Mouse (Mus musculus) ES-Bruce4 (cell line): ENCODE measurements at regions not wholly inside any gene's neighbourhood (a gene's known extent, or its start where the extent isn't known, plus 50 kb on each side); places are given as distances from the start of the nearest gene placed in this dataset.

Experiments
- CTCF ChIP-seq: IDR thresholded peaks from one replicate; pipeline ENCODE4 v1.8.1; 2011; ENCODE audit warnings: low read depth, low read length
- EP300 ChIP-seq: IDR thresholded peaks from 2 replicates; pipeline ENCODE4 v1.6.1; 2011; ENCODE audit warnings: low read depth, low read length; ENCODE audit not compliant: insufficient read depth
- POLR2A ChIP-seq: IDR thresholded peaks from one replicate; pipeline ENCODE4 v1.8.1; 2011; ENCODE audit warnings: low read length; ENCODE audit not compliant: insufficient read depth

- TF ChIP-seq POLR2A (no peak), CTCF (no peak), EP300 (no peak)
Observed at GRCm38 (mm10) chr11:45621824-45622223, 230.0 kb upstream of the Clint1 start.
